Mouse (Mus musculus): Measurements from ENCODE around the gene Nxf1. TPM values are rescaled to one million over a fixed set of nuclear protein-coding genes. Genes with fewer than 3 reads are reported as not detected.
"Not testable (repeated sequence)": the region's sequence is repeated elsewhere in the genome, so short reads cannot be mapped to it uniquely, and the experiment has no call there.

Nxf1 gene
- polyA plus RNA-seq, 1 experiment from 2014 or later, result 87.7 TPM

DNA sequence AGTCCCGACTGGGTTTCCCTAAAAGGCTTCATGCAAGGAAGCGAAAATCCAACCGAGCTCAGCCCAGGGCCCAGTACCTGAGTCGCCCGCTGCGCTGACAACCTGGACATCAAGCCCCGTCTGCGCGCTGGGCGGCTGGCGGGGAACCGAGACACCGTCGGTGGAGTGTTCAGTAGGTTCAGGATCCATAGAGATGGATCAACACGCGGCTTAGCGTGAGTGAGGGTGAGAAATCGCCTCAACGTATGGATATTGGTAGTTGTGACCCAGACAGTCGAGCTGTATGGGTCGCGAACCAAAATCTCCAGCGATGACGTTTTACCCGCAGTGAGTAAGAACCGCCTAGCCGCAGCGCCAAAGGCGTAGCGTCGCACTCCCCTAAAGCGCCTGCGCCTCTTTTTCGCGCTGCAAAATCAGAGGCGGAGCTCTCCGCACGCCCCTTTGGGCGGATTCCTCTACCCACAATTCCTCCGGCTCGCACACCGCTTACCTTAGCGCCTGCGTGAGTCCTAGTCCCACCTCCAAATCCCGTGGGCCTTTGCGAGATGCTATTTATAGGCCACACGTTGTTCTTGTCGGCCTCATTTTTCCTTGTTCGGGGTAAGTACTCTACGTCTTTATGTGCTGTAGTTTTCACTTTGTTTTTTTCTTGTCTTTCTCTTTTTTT is 33.8 kb upstream of the Nxf1 start, which contains the start of gene Slc3a2:
Gene Slc3a2 (minus strand): TSS at position 463 of the 667 bp plus-strand sequence.
- peak within 1 kb of the TSS; percentile 95 for H3K9ac ChIP-seq (ENCODE audit: low read depth, low read length)
- WGBS (ENCODE audit: insufficient replicate concordance), result under 1% methylated on average over 50 of the region's 50 CpGs
- no peaks in the 10 kb centered on the region for H3K9me3 ChIP-seq (replicated peaks; ENCODE audit: control insufficient read depth, low read length)
- peaks cover 30% of the 10 kb centered on the region for H3K36me3 ChIP-seq (ENCODE audit: control insufficient read depth, insufficient read depth)
- peaks cover 35% of the 10 kb centered on the region for H3K4me1 ChIP-seq (ENCODE audit: control insufficient read depth, low read depth, low read length)
- H3K27ac ChIP-seq (ENCODE audit: low read length), result peak within 1 kb of the TSS; percentile 100
- peak within 1 kb of the TSS; percentile 86 for H3K4me2 ChIP-seq (ENCODE audit: low read depth, low read length)
- H3K4me3 ChIP-seq (ENCODE audit: low read depth, low read length), result peak within 1 kb of the TSS; percentile 70
- peak; percentile 95 for ATAC-seq (ENCODE audit: low read depth)
- no peaks in the 10 kb centered on the region for H3K27me3 ChIP-seq (ENCODE audit: control insufficient read depth, insufficient read depth, low read depth, low read length)

DNA sequence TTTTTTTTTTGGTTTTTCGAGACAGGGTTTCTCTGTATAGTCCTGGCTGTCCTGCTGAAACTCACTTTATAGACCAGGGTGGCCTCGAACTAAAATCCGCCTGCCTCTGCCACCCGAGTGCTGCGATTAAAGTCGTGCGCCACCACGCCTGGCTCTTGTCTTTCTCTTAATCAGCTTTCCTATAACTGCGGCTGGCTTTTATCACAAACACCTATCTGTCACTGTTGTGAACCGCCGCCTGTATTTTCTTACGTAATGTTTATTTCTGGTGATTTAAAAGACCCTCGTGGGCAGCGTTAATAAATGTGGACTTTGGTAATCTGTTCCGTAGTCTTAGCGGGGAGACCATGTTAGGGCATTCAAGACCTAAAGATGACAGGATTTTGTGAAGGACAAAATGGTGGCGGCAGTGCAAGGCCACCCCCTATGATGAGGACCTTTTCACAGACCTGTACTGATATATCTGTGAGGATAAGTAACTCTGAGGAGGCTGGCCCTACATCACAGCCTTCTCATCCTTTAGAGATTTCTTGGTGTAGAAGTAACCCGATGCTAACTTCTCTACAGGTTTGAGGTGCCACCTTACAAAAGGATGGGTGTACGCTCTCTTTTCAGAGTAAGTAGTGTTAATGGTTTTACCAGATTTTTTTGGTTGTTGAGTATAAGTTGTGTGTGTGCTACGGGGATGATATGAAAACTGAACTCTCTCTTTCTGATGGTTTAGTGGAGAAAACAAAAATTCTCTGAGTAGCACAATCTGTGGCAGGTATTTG is 33.1 kb upstream of the Nxf1 start:
- H3K27ac ChIP-seq (ENCODE audit: low read length), result peak overlapping the region; percentile 100
- peaks cover 31% of the 10 kb centered on the region for H3K4me1 ChIP-seq (ENCODE audit: control insufficient read depth, low read depth, low read length)
- peak overlapping the region; percentile 70 for H3K4me3 ChIP-seq (ENCODE audit: low read depth, low read length)
- peaks cover 30% of the 10 kb centered on the region for H3K36me3 ChIP-seq (ENCODE audit: control insufficient read depth, insufficient read depth)
- H3K4me2 ChIP-seq (ENCODE audit: low read depth, low read length), result peak overlapping the region; percentile 86
- under 1% methylated on average over 20 of the region's 20 CpGs for WGBS (ENCODE audit: insufficient replicate concordance)
- no peaks in the 10 kb centered on the region for H3K9me3 ChIP-seq (replicated peaks; ENCODE audit: control insufficient read depth, low read length)
- H3K9ac ChIP-seq (ENCODE audit: low read depth, low read length), result peak overlapping the region; percentile 72
- no peaks in the 10 kb centered on the region for H3K27me3 ChIP-seq (ENCODE audit: control insufficient read depth, insufficient read depth, low read depth, low read length)
- no peak for ATAC-seq (ENCODE audit: low read depth)

DNA sequence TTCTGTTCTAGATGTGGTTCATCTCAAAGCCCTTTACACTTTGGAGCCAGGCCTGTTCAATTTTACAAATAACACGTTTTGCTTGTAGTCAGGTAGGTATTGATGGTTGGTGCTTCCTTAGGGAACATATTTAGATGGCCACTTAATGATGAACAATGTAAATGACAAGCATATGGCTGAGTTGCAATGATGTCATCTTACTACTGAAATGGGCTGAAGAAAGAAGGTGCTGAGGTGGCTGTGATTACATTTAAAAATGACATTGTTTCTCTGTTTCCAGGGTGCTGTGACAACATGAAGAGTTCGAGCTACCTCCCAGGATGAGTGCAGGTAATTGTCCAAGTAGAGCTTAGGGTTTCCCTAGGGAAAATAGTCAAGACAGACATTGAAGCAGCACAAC is 32.5 kb upstream of the Nxf1 start:
- no peak for ATAC-seq (ENCODE audit: low read depth)
- peak overlapping the region; percentile 72 for H3K9ac ChIP-seq (ENCODE audit: low read depth, low read length)
- peak overlapping the region; percentile 100 for H3K27ac ChIP-seq (ENCODE audit: low read length)
- no peaks in the 10 kb centered on the region for H3K9me3 ChIP-seq (replicated peaks; ENCODE audit: control insufficient read depth, low read length)
- H3K36me3 ChIP-seq (ENCODE audit: control insufficient read depth, insufficient read depth), result peaks cover 30% of the 10 kb centered on the region
- peak overlapping the region; percentile 86 for H3K4me2 ChIP-seq (ENCODE audit: low read depth, low read length)
- H3K27me3 ChIP-seq (ENCODE audit: control insufficient read depth, insufficient read depth, low read depth, low read length), result no peaks in the 10 kb centered on the region
- peak overlapping the region; percentile 70 for H3K4me3 ChIP-seq (ENCODE audit: low read depth, low read length)
- 1% methylated on average over 2 of the region's 2 CpGs for WGBS (ENCODE audit: insufficient replicate concordance)
- H3K4me1 ChIP-seq (ENCODE audit: control insufficient read depth, low read depth, low read length), result peaks cover 30% of the 10 kb centered on the region

DNA sequence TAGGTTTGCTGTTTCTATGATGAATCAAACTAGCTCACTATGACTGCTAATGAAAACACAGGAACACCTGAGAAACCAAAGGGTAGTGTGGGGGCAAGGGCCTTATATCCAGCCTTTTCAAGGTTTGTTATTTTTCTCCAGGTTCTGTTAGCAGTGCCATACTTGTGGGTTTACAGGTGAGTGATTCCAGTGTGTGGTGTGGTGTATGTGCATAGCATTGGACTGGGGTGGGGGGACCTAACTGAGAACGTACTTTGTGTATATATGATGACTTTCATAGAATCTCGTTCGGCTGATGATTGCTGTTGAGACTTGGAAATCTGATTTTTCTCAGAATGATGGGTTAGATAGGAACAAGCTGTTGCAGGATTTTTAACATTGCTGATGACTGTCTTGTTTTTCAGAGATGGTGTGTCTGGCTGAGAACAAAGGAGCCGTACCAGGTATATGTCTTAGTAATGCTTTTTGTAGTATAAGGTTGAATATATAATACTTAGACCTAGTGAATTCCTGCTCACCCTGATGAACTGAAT is 31.7 kb upstream of the Nxf1 start:
- Histone ChIP-seq H3K27me3 (ENCODE audit: control insufficient read depth, insufficient read depth, low read depth, low read length) (no peaks in the 10 kb centered on the region), H3K27ac (ENCODE audit: low read length) (peak overlapping the region; percentile 100)

DNA sequence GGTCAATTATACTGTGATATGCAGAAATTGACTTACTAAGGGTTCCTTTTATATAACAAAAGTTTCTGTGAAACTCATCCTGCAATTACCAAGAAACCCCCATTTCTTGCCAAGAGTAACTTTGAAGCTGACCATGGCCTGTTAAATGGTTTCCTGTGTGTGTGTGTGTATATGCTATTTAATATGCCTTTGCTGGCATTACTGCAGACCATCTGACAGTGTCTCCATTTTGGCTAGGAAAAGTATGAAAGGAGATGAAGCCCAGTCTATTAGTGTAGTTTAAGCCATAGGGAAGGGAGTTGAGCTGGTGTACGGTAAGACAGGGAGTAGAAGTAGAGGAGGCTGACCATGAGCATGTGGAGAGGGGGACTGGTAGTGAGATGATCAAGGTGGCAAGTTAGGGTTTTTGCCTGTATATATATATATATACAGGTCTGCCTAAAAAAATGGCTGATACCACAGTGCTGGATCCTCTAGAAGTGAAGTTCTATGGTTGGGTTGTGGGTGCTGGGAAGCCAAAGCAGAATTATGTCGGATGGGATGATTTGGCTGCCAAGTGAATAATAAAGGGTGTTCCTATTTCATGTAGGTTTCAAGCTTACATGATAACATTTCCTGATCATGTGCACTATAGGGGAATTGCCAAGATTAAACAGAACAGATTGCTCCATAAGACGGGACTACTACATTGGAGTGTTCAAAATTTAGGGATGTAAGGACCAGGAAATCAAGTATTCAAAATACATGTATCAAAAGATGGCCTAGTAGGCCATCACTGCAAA is 30.1 kb upstream of the Nxf1 start:
- no peak for ATAC-seq (ENCODE audit: low read depth)
- peaks cover 30% of the 10 kb centered on the region for H3K36me3 ChIP-seq (ENCODE audit: control insufficient read depth, insufficient read depth)
- H3K27me3 ChIP-seq (ENCODE audit: control insufficient read depth, insufficient read depth, low read depth, low read length), result no peaks in the 10 kb centered on the region
- 13% methylated on average over 3 of the region's 3 CpGs for WGBS (ENCODE audit: insufficient replicate concordance)
- no peak overlapping the region for H3K4me2 ChIP-seq (ENCODE audit: low read depth, low read length)
- H3K27ac ChIP-seq (ENCODE audit: low read length), result no peak overlapping the region
- peaks cover 21% of the 10 kb centered on the region for H3K4me1 ChIP-seq (ENCODE audit: control insufficient read depth, low read depth, low read length)
- H3K9me3 ChIP-seq (replicated peaks; ENCODE audit: control insufficient read depth, low read length), result no peaks in the 10 kb centered on the region
- H3K4me3 ChIP-seq (ENCODE audit: low read depth, low read length), result no peak overlapping the region
- no peak overlapping the region for H3K9ac ChIP-seq (ENCODE audit: low read depth, low read length)

More for the DNA sequence above, 31.7 kb upstream of the Nxf1 start:
- Histone ChIP-seq H3K9me3 (replicated peaks; ENCODE audit: control insufficient read depth, low read length) (no peaks in the 10 kb centered on the region), H3K4me3 (ENCODE audit: low read depth, low read length) (peak overlapping the region; percentile 70), H3K9ac (ENCODE audit: low read depth, low read length) (peak overlapping the region; percentile 72), H3K4me2 (ENCODE audit: low read depth, low read length) (peak overlapping the region; percentile 86), H3K4me1 (ENCODE audit: control insufficient read depth, low read depth, low read length) (peaks cover 30% of the 10 kb centered on the region), H3K36me3 (ENCODE audit: control insufficient read depth, insufficient read depth) (peaks cover 30% of the 10 kb centered on the region)
- 29% methylated on average over 4 of the region's 4 CpGs for WGBS (ENCODE audit: insufficient replicate concordance)
- no peak for ATAC-seq (ENCODE audit: low read depth)

DNA sequence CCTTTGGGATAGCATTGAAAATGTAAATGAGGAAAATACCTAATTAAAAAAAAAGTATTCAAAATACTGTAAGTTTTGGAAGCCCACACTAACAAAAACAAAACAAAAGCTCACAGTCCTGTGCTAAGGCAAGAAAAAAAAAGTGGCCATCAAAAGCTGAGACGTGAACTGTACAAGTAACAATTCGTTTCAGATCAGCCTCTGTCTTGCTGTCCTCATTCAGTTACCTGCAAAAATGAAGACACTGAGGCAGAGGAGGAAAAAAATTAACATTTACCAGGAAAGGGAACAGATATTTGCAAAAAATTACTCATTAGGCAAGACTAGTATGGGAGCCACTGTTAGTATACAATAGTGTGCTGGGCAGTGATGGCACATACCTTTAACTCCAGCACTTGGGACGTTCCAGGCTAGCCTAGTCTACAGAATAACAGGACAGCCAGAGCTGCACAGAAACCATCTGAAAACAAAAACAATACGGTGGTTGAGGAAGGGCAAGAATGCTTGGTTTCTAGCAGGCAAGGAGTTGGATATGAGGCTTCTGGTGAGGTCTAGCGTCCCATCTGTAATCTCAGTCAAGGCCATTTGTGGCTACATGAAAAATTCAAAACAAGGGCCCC is 29.3 kb upstream of the Nxf1 start:
- no peak overlapping the region for H3K4me2 ChIP-seq (ENCODE audit: low read depth, low read length)
- H3K4me3 ChIP-seq (ENCODE audit: low read depth, low read length), result no peak overlapping the region
- H3K4me1 ChIP-seq (ENCODE audit: control insufficient read depth, low read depth, low read length), result peaks cover 17% of the 10 kb centered on the region
- 0 out of 2 replicates have a peak overlapping the region, but pooled peaks have one; percentile 0 for H3K27ac ChIP-seq (ENCODE audit: low read length)
- 9% methylated on average over 5 of the region's 5 CpGs for WGBS (ENCODE audit: insufficient replicate concordance)
- H3K9me3 ChIP-seq (replicated peaks; ENCODE audit: control insufficient read depth, low read length), result no peaks in the 10 kb centered on the region
- peaks cover 30% of the 10 kb centered on the region for H3K36me3 ChIP-seq (ENCODE audit: control insufficient read depth, insufficient read depth)
- no peak overlapping the region for H3K9ac ChIP-seq (ENCODE audit: low read depth, low read length)
- no peak for ATAC-seq (ENCODE audit: low read depth)
- H3K27me3 ChIP-seq (ENCODE audit: control insufficient read depth, insufficient read depth, low read depth, low read length), result no peaks in the 10 kb centered on the region

DNA sequence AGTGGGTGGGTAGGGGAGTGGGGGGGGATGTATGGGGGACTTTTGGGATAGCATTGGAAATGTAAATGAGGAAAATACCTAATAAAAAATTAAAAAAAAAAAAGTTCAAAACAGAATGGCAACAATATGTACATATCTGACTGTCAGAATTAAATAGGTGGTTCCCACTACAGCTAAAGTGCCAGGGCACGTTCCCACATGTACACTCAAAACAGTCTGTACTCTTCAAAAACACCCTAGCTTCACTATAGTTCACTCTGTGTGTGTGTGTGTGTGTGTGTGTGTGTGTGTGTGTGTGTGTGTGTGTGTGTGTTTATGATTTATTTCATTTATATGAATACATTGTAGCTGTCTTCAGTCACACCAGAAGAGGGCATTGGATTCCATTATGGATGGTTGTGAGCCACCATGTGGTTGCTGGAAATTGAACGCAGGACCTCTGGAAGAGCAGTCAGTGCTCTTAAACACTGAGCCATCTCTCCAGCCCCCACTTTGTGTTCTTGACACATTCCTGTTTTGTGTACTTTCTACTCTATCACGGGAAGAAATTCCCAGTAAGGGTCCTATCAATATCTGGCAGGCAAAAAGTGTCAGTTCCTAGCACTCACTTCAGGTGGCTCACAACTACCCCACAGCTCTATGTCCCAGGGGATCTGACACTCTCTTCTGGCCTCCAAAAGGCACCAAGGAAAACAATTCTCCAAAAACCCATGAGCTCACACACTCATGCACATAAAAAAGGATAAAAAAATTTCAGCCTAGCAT is 28.4 kb upstream of the Nxf1 start:
- WGBS (ENCODE audit: insufficient replicate concordance), result 49% methylated on average over 3 of the region's 3 CpGs
- not testable (repeated sequence) for H3K4me3 ChIP-seq (ENCODE audit: low read depth, low read length); H3K9ac ChIP-seq (ENCODE audit: low read depth, low read length); H3K27me3 ChIP-seq (ENCODE audit: control insufficient read depth, insufficient read depth, low read depth, low read length); H3K4me2 ChIP-seq (ENCODE audit: low read depth, low read length); H3K27ac ChIP-seq (ENCODE audit: low read length); ATAC-seq (ENCODE audit: low read depth); H3K9me3 ChIP-seq (replicated peaks; ENCODE audit: control insufficient read depth, low read length)
- Histone ChIP-seq H3K4me1 (ENCODE audit: control insufficient read depth, low read depth, low read length) (peaks cover 17% of the 10 kb centered on the region), H3K36me3 (ENCODE audit: control insufficient read depth, insufficient read depth) (peaks cover 30% of the 10 kb centered on the region)

DNA sequence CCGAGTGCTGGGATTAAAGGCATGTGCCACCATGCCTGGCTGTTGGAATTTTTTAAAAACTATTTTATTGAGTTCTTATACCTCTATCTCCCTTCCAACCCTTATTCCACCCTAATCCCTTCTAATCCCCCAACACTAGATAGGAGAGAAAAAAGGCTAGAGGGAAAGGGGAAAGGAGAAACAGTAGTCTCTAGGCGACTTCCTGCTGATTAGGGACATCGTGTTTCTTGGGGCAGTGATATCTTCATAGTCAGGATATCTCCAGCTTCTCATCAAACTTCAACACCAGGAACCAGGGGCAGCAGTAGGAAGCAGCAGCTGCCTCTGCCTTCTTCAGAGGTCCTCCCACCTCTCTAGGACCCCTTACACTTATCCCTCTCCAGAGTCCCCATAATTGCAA is 22.5 kb upstream of the Nxf1 start:
- no peaks in the 10 kb centered on the region for H3K27me3 ChIP-seq (ENCODE audit: control insufficient read depth, insufficient read depth, low read depth, low read length)
- peaks cover 4% of the 10 kb centered on the region for H3K36me3 ChIP-seq (ENCODE audit: control insufficient read depth, insufficient read depth)
- H3K9me3 ChIP-seq (replicated peaks; ENCODE audit: control insufficient read depth, low read length), result no peaks in the 10 kb centered on the region
- no peak overlapping the region for H3K27ac ChIP-seq (ENCODE audit: low read length)
- peaks cover 9% of the 10 kb centered on the region for H3K4me1 ChIP-seq (ENCODE audit: control insufficient read depth, low read depth, low read length)
- 24% methylated on average over 3 of the region's 3 CpGs for WGBS (ENCODE audit: insufficient replicate concordance)
- ATAC-seq (ENCODE audit: low read depth), result no peak
- no peak overlapping the region for H3K4me3 ChIP-seq (ENCODE audit: low read depth, low read length)
- H3K4me2 ChIP-seq (ENCODE audit: low read depth, low read length), result no peak overlapping the region
- no peak overlapping the region for H3K9ac ChIP-seq (ENCODE audit: low read depth, low read length)
